Mouse (Mus musculus) limb, embryonic 15.5 days (tissue): ENCODE measurements around the gene Nav2. TPM values are rescaled to one million over a fixed set of nuclear protein-coding genes. Genes with fewer than 3 reads are reported as not detected.

Experiments used
- ATAC-seq: fragments of 200-750 bp; cut with Nextera tagmentation; 2 replicates; pipeline ENCODE4 v1.8.0; 2017; ENCODE audit warnings: low read depth, moderate TSS enrichment; ENCODE audit not compliant: insufficient number of reproducible peaks, low FRiP score, low TSS enrichment
- H3K27ac ChIP-seq: fragments of 300-500 bp; sonication (generic); 2 replicates; pipeline ENCODE4 v1.5.1; 2015; ENCODE audit warnings: moderate library complexity, mild to moderate bottlenecking, inconsistent platforms
- H3K27me3 ChIP-seq: fragments of 300-500 bp; sonication (generic); 2 replicates; pipeline ENCODE4 v1.6.1; 2015; ENCODE audit warnings: inconsistent platforms
- H3K36me3 ChIP-seq: fragments of 300-500 bp; sonication (generic); 2 replicates; pipeline ENCODE4 v1.6.1; 2015; ENCODE audit warnings: inconsistent platforms
- H3K4me1 ChIP-seq: fragments of 300-500 bp; sonication (generic); 2 replicates; pipeline ENCODE4 v1.6.1; 2015; ENCODE audit warnings: inconsistent platforms
- H3K4me2 ChIP-seq: fragments of 300-500 bp; sonication (generic); 2 replicates; pipeline ENCODE4 v1.6.1; 2015; ENCODE audit warnings: mild to moderate bottlenecking, inconsistent platforms
- H3K4me3 ChIP-seq: fragments of 300-500 bp; sonication (generic); 2 replicates; pipeline ENCODE4 v1.5.1; 2015; ENCODE audit warnings: mild to moderate bottlenecking, inconsistent platforms
- H3K9ac ChIP-seq: fragments of 300-500 bp; sonication (generic); 2 replicates; pipeline ENCODE4 v1.6.1; 2015; ENCODE audit warnings: inconsistent platforms
- H3K9me3 ChIP-seq: fragments of 300-500 bp; sonication (generic); 2 replicates; pipeline ENCODE4 v1.6.1; 2016; ENCODE audit warnings: inconsistent platforms
- WGBS: fragments of 180-500 bp; shearing (Covaris S2); methylation state at CpG from one replicate; pipeline ENCODE4 v1.1.7; 2015; 5-methylcytosine and 5-hydroxymethylcytosine counted together
- polyA plus RNA-seq: library from polyadenylated mRNA; unstranded; fragments of >200 nt; fragmentation: Nextera tagmentation; extraction: Ambion mirVana; gene quantifications from 2 replicates; pipeline ENCODE4 v1.2.1, GENCODE M21; 2015

Nav2 gene
- polyA plus RNA-seq, 1 experiment from 2014 or later: 17.3 TPM

DNA sequence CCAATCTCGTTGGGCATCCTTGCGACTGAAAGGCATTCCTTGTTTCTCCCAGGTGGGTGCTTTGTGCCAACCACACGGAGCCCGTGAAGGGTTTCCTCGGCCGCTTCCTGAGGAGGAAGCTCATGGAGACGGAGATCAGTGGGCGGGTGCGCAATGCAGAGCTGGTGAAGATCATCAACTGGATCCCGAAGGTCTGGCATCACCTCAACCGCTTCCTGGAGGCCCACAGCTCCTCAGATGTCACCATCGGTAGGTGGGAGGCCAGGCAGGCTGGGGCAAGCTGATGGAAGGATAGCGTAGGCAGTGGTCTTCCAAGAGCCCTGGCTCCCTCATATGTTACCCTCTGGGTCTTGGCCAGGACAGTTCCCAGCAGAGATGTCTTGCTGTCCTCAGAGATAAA is 689.7 kb downstream of the Nav2 start:
- Histone ChIP-seq H3K9me3 (no peaks in the 10 kb centered on the region), H3K36me3 (peaks cover 77% of the 10 kb centered on the region), H3K4me2 (no peak overlapping the region), H3K27me3 (no peaks in the 10 kb centered on the region), H3K4me1 (peaks cover 9% of the 10 kb centered on the region; the same call in 1 of the 2 replicates), H3K9ac (no peak overlapping the region), H3K4me3 (no peak overlapping the region), H3K27ac (no peak overlapping the region)
- ATAC-seq: no peak
- WGBS: 92% methylated on average over 13 of the region's 13 CpGs

DNA sequence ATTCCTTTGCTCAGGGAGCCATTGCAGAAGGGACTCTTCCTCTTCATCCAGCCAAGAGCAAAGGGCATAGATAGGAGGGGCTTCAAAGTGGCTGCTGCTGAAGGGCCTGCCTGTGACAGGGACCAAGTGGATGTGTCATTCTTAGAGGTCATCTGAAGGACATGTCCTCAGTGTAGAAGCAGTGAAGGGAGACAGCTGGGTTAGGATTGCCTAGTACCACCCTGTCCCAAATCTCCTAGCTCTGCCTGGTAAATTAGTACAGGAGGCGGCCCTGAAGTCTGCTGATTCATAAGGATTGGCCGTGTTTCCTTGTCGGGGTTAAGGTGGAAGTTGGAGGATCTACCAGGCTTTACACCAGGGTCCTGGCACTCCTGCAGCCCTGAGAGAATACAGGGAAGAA is 691.4 kb downstream of the Nav2 start:
- H3K9me3 ChIP-seq: no peaks in the 10 kb centered on the region
- H3K27ac ChIP-seq: no peak overlapping the region
- H3K4me1 ChIP-seq: peaks cover 9% of the 10 kb centered on the region; the same call in 1 of the 2 replicates
- H3K27me3 ChIP-seq: no peaks in the 10 kb centered on the region
- ATAC-seq: no peak
- H3K9ac ChIP-seq: no peak overlapping the region
- WGBS: 78% methylated on average over 3 of the region's 3 CpGs
- no peak overlapping the region for H3K4me3 ChIP-seq
- H3K4me2 ChIP-seq: no peak overlapping the region
- peaks cover 74% of the 10 kb centered on the region for H3K36me3 ChIP-seq

DNA sequence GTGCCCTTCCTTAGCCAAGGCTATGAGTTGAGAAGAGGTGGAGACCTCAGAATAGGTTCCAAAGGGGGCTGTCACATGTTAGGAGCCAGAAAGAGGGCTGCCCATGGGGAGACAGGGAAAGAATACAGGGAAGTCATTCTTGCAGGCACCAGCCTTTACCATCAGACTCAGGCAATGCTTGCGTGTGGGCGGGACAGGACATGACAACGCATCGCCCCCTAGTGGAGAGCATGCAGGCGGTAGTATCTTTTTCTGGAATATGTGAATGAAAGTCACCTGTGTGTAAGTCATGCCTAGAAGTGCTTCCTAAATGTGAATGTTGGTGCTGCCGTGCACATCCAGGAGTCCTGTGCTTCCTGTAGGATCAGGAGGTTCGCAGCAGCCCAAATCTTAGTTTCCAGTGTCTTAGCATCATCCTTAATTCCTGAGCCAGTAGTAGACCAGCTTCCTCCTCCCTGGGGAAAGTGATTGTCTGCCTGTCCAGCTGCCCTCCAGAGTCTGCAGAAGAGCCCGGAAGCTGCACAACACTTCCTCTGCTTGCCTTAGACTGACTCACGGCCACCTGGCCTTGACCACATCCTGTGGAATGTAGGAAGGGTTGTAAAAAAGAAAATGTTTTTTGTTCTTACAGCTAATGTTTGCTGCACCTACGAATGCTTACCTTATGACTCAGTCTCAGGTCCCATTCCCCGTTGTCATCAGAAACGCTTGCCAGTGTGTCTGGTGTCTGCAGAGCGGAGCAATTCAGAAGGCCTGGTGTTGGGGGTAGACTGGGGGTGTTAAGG is 692.9 kb downstream of the Nav2 start:
- no peak overlapping the region for H3K4me2 ChIP-seq
- 39% methylated on average over 13 of the region's 13 CpGs for WGBS
- ATAC-seq: 0 out of 2 replicates have a peak, but pooled peaks have one; percentile 45
- H3K9me3 ChIP-seq: no peaks in the 10 kb centered on the region
- H3K27ac ChIP-seq: no peak overlapping the region
- H3K4me3 ChIP-seq: no peak overlapping the region
- no peaks in the 10 kb centered on the region for H3K27me3 ChIP-seq
- H3K4me1 ChIP-seq: peaks cover 9% of the 10 kb centered on the region; the same call in 1 of the 2 replicates
- no peak overlapping the region for H3K9ac ChIP-seq
- H3K36me3 ChIP-seq: peaks cover 70% of the 10 kb centered on the region

DNA sequence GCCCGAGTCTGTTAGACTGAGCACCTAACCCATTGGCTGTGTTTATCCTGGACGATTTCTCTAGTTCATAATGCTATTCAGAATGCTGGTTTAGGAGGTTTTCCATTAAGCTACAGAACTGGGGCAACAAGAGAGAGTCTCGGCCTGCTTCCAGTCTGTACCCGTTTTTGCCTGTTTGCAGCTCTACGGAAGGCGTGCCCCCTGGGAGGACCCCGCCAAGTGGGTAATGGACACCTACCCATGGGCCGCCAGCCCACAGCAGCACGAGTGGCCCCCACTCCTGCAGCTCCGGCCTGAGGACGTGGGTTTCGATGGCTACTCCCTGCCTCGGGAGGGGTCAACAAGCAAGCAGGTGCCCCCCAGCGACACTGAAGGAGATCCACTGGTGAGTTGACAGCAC is 695.7 kb downstream of the Nav2 start:
- H3K27me3 ChIP-seq: no peaks in the 10 kb centered on the region
- no peak for ATAC-seq
- no peaks in the 10 kb centered on the region for H3K9me3 ChIP-seq
- WGBS: 89% methylated on average over 14 of the region's 14 CpGs
- peaks cover 54% of the 10 kb centered on the region; the same call in 1 of the 2 replicates for H3K36me3 ChIP-seq
- H3K27ac ChIP-seq: no peak overlapping the region
- H3K4me3 ChIP-seq: no peak overlapping the region
- H3K4me1 ChIP-seq: peaks cover 9% of the 10 kb centered on the region; the same call in 1 of the 2 replicates
- H3K4me2 ChIP-seq: no peak overlapping the region
- H3K9ac ChIP-seq: no peak overlapping the region

DNA sequence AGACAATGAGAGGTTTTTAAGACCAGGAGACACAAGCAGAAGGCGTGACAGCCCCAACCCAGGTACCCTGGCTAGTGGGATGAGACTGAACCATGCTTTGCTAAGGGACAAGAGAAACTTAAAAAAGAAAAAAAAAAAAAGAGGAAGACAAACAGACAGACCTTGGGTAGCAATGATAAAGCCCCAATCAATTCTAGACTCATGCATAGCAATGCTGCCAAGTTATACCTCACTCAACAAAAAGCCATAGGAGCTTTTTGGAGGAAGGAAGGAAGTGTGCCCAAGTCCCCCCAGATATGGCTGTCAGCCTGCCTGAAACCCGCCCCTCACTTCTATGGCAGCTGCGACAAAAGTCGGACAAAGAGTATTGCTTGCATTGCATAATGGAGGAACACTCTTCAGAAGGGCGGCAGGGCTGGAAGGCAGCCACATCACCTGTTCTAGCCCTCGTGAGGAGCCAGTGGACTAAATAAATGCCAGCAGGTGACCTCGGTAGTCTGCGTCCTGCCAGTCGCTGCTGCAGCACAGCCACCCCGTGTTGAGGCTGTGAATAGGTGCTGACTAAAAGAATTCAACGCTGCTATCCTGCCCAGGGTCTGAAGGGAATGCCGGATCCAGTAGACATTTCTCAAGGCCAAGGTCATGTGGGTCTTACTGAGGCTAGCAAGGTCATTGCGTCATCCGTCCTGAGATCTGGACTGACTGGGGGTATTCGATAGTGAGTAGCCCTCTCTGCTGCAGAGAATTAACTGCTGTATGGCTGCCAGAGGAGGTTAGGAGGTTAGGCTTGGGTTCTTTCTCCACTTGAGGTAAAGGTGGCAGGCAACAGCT is 696.7 kb downstream of the Nav2 start:
- Histone ChIP-seq H3K9ac (no peak overlapping the region), H3K9me3 (no peaks in the 10 kb centered on the region), H3K4me1 (peaks cover 9% of the 10 kb centered on the region; the same call in 1 of the 2 replicates), H3K4me3 (no peak overlapping the region), H3K27ac (no peak overlapping the region), H3K36me3 (peaks cover 45% of the 10 kb centered on the region; the same call in 1 of the 2 replicates), H3K4me2 (no peak overlapping the region), H3K27me3 (no peaks in the 10 kb centered on the region)
- WGBS: 86% methylated on average over 15 of the region's 15 CpGs
- no peak for ATAC-seq

DNA sequence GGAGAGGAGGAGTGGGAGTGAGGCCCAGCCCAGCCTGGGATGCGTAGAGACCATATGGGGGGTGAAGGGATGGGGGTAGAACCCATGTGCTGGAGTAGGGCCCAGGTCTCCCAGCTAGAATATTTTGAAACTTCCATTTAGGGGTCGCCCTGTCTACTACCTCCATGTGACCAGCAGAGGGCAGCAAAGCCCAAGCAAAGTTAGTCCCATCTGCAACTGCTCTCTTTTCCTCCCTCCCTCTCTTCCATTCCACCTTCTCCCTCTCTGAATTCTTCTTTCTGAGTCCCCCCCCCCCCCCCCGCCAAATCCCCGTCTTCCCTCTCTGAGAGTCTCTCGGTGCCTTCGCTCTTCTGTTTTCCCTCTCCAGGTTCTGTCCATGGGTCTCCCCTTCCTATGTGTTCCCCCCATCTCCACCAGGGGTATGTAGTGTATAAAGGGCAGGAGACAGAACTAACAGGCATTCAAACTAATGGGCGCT is 707.8 kb downstream of the Nav2 start:
- Histone ChIP-seq H3K4me1 (0 out of 2 replicates have a peak, but pooled peaks cover 2% of the 10 kb centered on the region), H3K36me3 (no peaks in the 10 kb centered on the region), H3K4me2 (peak overlapping the region; percentile 34), H3K27ac (no peak overlapping the region), H3K9me3 (no peaks in the 10 kb centered on the region), H3K9ac (no peak overlapping the region), H3K27me3 (peaks cover 25% of the 10 kb centered on the region), H3K4me3 (no peak overlapping the region)
- ATAC-seq: peak; percentile 42; the same call in 1 of the 2 replicates
- WGBS: 8% methylated on average over 6 of the region's 7 CpGs

DNA sequence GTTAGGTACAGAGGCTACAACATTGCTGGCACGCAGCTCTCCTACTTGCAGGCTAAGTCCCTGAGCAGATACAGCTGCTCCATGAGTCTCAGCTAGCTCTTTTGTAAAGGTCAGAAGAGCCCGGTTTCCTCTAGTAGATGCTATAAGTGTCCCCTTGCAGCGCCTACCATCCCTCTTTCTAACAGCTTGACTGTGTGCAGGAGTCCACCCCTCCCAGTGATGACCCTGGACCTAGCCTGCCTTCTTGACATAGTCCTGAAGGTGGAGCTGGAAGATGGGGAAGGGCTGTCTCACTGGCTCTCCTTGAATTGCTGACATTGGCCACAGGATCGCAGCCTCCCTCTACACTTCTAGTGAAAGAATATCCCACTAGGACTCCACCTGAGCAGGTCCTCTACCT is 708.6 kb downstream of the Nav2 start:
- H3K36me3 ChIP-seq: no peaks in the 10 kb centered on the region
- H3K4me3 ChIP-seq: no peak overlapping the region
- H3K4me2 ChIP-seq: no peak overlapping the region
- no peak overlapping the region for H3K9ac ChIP-seq
- no peak for ATAC-seq
- peaks cover 25% of the 10 kb centered on the region for H3K27me3 ChIP-seq
- 78% methylated on average over 4 of the region's 4 CpGs for WGBS
- no peaks in the 10 kb centered on the region for H3K9me3 ChIP-seq
- no peak overlapping the region for H3K27ac ChIP-seq
- H3K4me1 ChIP-seq: 0 out of 2 replicates have a peak, but pooled peaks cover 2% of the 10 kb centered on the region

DNA sequence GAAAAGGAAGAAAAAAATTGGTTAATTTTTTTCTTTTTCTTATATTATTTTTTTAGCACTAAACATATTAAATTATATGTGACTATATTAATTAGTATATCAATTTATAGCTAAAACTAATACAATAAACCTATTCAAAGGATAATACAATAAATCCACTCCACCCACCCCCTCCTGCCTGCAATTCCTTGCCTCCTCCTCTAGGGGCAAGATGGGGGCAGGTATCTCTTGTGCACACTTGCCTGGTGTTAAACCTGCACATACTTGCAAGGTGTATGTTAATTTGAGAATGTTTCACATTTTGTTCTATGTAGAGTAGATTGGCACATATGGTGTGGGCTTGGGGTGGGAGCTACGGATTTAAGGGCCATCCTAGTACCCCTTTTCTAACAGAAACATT is 711.6 kb downstream of the Nav2 start:
- no peak overlapping the region for H3K4me3 ChIP-seq
- H3K27me3 ChIP-seq: peaks cover 28% of the 10 kb centered on the region
- H3K9me3 ChIP-seq: no peaks in the 10 kb centered on the region
- H3K27ac ChIP-seq: no peak overlapping the region
- 70% methylated on average over 1 of the region's 1 CpGs for WGBS
- no peak overlapping the region for H3K9ac ChIP-seq
- H3K4me1 ChIP-seq: 0 out of 2 replicates have a peak, but pooled peaks cover 2% of the 10 kb centered on the region
- no peaks in the 10 kb centered on the region for H3K36me3 ChIP-seq
- no peak overlapping the region for H3K4me2 ChIP-seq
- no peak for ATAC-seq

DNA sequence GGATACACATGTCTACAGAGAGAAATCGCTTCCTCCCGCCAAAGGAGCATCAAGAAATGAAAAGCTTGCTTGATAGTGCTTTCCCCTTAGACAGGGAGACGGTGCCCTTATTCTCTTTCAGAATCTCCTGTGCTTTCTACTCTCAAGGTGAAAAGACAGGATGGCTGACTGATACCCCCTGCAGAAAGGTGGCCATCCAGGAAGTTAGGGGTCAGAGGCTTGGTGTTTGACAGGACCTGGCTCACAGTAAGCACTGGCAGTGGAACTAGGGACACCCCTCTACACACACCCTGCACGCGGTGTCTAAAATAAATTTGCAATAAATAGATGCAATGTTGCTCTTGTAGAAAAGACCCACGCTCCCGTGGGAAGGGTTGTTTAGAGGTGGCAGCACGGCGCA is 723.4 kb downstream of the Nav2 start:
- Histone ChIP-seq H3K4me2 (no peak overlapping the region), H3K4me3 (0 out of 2 replicates have a peak overlapping the region, but pooled peaks have one; percentile 0), H3K36me3 (no peaks in the 10 kb centered on the region), H3K9me3 (no peaks in the 10 kb centered on the region), H3K27me3 (peaks cover 78% of the 10 kb centered on the region), H3K9ac (no peak overlapping the region), H3K4me1 (peaks cover 37% of the 10 kb centered on the region), H3K27ac (no peak overlapping the region)
- 18% methylated on average over 9 of the region's 9 CpGs for WGBS
- ATAC-seq: no peak

DNA sequence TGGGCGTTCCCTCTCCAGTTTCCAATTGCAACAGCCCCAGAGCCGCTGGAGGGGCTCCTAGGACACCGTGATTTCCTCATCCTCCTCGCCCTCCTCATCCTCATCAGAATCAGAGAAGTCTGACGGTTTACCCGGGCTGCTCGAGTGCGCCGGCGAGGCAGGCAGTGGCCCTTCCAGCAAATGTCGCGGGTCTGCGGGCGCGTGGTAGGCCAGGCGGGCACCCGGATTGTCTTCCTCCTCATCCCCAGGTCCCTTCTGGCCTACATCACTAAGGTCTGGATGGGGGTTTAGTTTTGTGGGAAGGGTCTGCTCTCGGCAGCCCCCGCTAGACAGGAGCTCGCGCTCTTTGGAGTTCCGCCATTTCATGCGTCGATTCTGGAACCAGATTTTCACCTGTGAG is 723.9 kb downstream of the Nav2 start:
- Histone ChIP-seq H3K9me3 (no peaks in the 10 kb centered on the region), H3K9ac (no peak overlapping the region), H3K27ac (no peak overlapping the region), H3K36me3 (no peaks in the 10 kb centered on the region), H3K4me1 (peaks cover 37% of the 10 kb centered on the region), H3K4me3 (peak overlapping the region; percentile 0; the same call in 1 of the 2 replicates), H3K27me3 (peaks cover 79% of the 10 kb centered on the region), H3K4me2 (no peak overlapping the region)
- WGBS: 5% methylated on average over 24 of the region's 24 CpGs
- no peak for ATAC-seq

DNA sequence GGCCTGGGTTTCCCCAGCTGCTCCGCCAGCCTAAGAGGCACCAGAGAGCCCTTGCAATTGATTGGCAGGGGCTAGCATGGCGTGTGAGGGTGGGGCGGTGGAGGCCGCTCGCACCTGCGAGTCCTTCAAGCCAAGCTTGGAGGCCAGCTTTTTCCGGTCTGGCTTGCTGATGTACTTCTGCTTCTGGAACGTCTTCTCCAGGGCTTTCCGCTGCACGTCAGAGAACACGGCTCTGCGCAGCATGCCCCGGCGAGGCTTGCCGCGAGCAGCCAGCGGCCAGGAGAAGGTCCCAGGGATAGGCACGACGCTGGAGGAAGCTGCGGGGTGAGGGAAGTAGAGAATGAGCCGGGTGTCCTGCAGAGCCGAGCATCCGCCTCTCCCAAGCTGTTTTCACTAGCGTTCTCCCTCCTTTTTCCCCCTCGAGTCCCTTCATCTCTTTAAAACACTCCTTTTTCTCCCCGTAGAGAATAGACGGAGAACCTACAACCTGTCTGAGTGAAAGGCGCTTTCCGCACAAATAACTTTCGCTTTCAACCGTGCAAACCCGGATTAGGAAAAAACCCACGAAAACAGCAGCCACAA is 725.0 kb downstream of the Nav2 start:
- H3K27ac ChIP-seq: no peak overlapping the region
- H3K9me3 ChIP-seq: no peaks in the 10 kb centered on the region
- 1% methylated on average over 33 of the region's 33 CpGs for WGBS
- H3K36me3 ChIP-seq: no peaks in the 10 kb centered on the region
- peak overlapping the region; percentile 35 for H3K4me3 ChIP-seq
- peaks cover 40% of the 10 kb centered on the region for H3K4me1 ChIP-seq
- no peak overlapping the region for H3K9ac ChIP-seq
- ATAC-seq: peak; percentile 41; the same call in 1 of the 2 replicates
- H3K27me3 ChIP-seq: peaks cover 83% of the 10 kb centered on the region
- H3K4me2 ChIP-seq: peak overlapping the region; percentile 53
